Mouse (Mus musculus) heart, embryonic 12.5 days (tissue): ENCODE measurements around the gene Crybb3. TPM values are rescaled to one million over a fixed set of nuclear protein-coding genes. Genes with fewer than 3 reads are reported as not detected.

Experiments used
- ATAC-seq: fragments of 200-750 bp; cut with Nextera tagmentation; 2 replicates; pipeline ENCODE4 v1.8.0; 2017; ENCODE audit warnings: moderate TSS enrichment, moderate library complexity; ENCODE audit not compliant: insufficient number of reproducible peaks, low FRiP score
- H3K27ac ChIP-seq: fragments of 300-500 bp; sonication (generic); 2 replicates; pipeline ENCODE4 v1.5.1; 2016; ENCODE audit warnings: mild to moderate bottlenecking, moderate library complexity; ENCODE audit not compliant: poor library complexity, severe bottlenecking
- H3K27me3 ChIP-seq: fragments of 300-500 bp; sonication (generic); replicated peaks from 2 replicates; pipeline ENCODE4 v1.6.1; 2016; ENCODE audit warnings: mild to moderate bottlenecking, moderate library complexity
- H3K36me3 ChIP-seq: fragments of 300-500 bp; sonication (generic); 2 replicates; pipeline ENCODE4 v1.6.1; 2016; ENCODE audit warnings: mild to moderate bottlenecking, moderate library complexity
- H3K4me1 ChIP-seq: fragments of 300-500 bp; sonication (generic); replicated peaks from 2 replicates; pipeline ENCODE4 v1.6.1; 2016; ENCODE audit warnings: mild to moderate bottlenecking
- H3K4me2 ChIP-seq: fragments of 300-500 bp; sonication (generic); 2 replicates; pipeline ENCODE4 v1.6.1; 2016; ENCODE audit warnings: mild to moderate bottlenecking, moderate library complexity
- H3K4me3 ChIP-seq: fragments of 300-500 bp; sonication (generic); 2 replicates; pipeline ENCODE4 v1.5.1; 2016; ENCODE audit warnings: mild to moderate bottlenecking
- H3K9ac ChIP-seq: fragments of 300-500 bp; sonication (generic); 2 replicates; pipeline ENCODE4 v1.6.1; 2016; ENCODE audit warnings: mild to moderate bottlenecking, moderate library complexity
- H3K9me3 ChIP-seq: fragments of 300-500 bp; sonication (generic); replicated peaks from 2 replicates; pipeline ENCODE4 v1.6.1; 2016; ENCODE audit warnings: mild to moderate bottlenecking, moderate library complexity
- WGBS: fragments of 180-500 bp; shearing (Covaris S2); methylation state at CpG from one replicate; pipeline ENCODE4 v1.1.7; 2016; 5-methylcytosine and 5-hydroxymethylcytosine counted together
- polyA plus RNA-seq: library from polyadenylated mRNA; unstranded; fragments of >200 nt; fragmentation: Nextera tagmentation; extraction: Ambion mirVana; gene quantifications from 2 replicates; pipeline ENCODE4 v1.2.1, GENCODE M21; 2016

The Crybb3 gene
- polyA plus RNA-seq, 1 experiment from 2014 or later: 1.4 TPM

- H3K36me3 ChIP-seq: no peaks in the 10 kb centered on the region
- ATAC-seq: no peak
- H3K4me3 ChIP-seq: no peak overlapping the region
- peaks cover 6% of the 10 kb centered on the region for H3K27me3 ChIP-seq
- no peak overlapping the region for H3K9ac ChIP-seq
- no peaks in the 10 kb centered on the region for H3K4me1 ChIP-seq
- H3K9me3 ChIP-seq: peaks cover 7% of the 10 kb centered on the region; the same call in 1 of the 2 replicates
- no peak overlapping the region for H3K4me2 ChIP-seq
- no peak overlapping the region for H3K27ac ChIP-seq
Measured at GRCm38 (mm10) chr5:113049876-113050275, 31.5 kb downstream of the Crybb3 start.

DNA sequence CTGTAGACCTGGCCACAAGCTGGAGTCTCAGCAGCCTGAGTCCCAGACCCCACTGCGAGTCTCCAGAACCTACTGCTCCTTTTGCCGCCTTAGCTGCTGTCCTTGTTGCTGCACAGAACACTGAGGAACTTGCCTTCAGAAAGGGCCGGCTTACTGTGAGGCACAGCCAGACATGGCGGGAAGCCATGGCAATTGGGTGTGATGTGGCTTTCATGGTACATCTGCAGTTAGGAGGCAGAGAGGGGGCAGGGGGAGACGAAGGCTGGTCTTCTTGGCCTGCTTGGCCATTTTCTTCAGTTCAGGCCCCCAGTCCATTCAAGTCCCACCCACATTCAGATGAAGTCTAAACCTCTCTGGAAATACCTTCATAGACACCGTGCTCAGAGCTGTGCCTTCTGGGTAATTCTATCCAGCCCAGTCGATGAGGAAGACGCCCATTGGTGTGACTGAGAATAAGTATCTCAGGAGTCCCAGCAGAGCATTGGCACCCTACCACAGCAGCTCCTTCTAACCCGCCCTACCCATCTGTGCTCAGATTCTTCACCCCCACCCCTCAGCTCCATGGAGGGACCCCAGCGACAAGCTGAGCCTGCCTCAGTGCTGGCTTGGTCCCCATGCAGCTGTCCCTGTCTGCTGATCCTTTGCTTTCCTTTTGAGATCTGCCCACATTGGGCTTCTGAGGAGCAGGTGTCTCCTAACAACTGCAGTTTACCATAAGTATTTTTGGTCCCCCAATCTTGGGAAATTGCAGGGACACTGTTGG, 35.7 kb downstream of the Crybb3 start:
- Histone ChIP-seq H3K27ac (no peak overlapping the region), H3K4me2 (no peak overlapping the region)
- no peak for ATAC-seq

DNA sequence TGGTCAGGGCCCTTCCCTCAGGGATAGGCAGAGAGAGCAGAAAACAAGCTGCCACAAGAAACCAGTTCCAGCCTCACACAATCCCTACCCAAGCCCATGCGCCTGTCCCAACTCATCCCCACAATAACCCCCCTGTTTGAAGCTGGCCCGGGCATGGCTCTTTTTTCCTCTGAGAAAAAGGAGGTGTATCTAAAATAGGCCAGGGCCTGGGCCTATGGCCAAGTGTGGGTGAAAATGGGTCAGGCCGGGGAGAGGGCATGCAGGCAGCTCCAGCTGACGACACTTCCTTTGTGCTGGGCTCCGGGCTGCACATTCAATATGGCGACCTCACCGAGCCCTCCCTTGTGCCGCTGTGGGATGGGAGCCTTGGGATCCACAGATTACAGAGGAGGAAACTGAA, 37.9 kb downstream of the Crybb3 start:
- H3K27me3 ChIP-seq: no peaks in the 10 kb centered on the region
- 76% methylated on average over 8 of the region's 8 CpGs for WGBS

More for the DNA sequence above, 35.7 kb downstream of the Crybb3 start:
- Histone ChIP-seq H3K27me3 (no peaks in the 10 kb centered on the region), H3K4me3 (no peak overlapping the region), H3K4me1 (peaks cover 23% of the 10 kb centered on the region), H3K9ac (no peak overlapping the region), H3K36me3 (no peaks in the 10 kb centered on the region), H3K9me3 (no peaks in the 10 kb centered on the region)
- 87% methylated on average over 10 of the region's 10 CpGs for WGBS

DNA sequence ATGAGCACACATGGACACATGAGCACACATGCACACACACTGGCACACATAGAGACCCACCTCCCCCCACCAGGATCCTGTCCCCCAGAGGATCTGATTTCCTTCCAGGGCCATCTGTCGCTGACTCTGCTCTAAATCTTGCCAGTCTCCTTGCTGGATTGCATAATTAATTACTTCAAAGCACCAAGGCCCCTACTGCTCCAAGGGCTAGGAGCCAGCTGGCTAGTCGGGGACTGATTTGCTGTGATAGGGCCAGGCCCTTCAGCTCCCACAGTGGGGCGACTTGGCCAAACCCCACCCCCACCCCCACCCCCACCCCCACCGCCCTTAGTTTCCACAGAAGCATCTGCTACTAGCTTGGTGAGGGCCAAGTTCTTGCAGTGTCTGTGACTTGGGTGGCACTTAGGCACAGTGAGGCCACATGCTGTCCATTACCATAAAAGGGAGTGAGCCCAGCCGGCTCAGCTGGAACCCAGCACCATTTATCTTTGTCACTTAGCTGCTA, 39.8 kb downstream of the Crybb3 start:
- 8% methylated on average over 5 of the region's 5 CpGs for WGBS
- Histone ChIP-seq H3K36me3 (no peaks in the 10 kb centered on the region), H3K4me2 (no peak overlapping the region), H3K27ac (peak overlapping the region; percentile 46; the same call in 1 of the 2 replicates), H3K4me3 (no peak overlapping the region), H3K9ac (no peak overlapping the region), H3K4me1 (peaks cover 28% of the 10 kb centered on the region), H3K9me3 (peaks cover 4% of the 10 kb centered on the region; the same call in 1 of the 2 replicates), H3K27me3 (no peaks in the 10 kb centered on the region)
- ATAC-seq: peak; percentile 12; the same call in 1 of the 2 replicates

More for the DNA sequence above, 37.9 kb downstream of the Crybb3 start:
- Histone ChIP-seq H3K36me3 (no peaks in the 10 kb centered on the region), H3K4me3 (no peak overlapping the region), H3K4me1 (peaks cover 28% of the 10 kb centered on the region), H3K9me3 (peaks cover 4% of the 10 kb centered on the region; the same call in 1 of the 2 replicates), H3K27ac (no peak overlapping the region), H3K9ac (no peak overlapping the region), H3K4me2 (no peak overlapping the region)
- ATAC-seq: no peak

DNA sequence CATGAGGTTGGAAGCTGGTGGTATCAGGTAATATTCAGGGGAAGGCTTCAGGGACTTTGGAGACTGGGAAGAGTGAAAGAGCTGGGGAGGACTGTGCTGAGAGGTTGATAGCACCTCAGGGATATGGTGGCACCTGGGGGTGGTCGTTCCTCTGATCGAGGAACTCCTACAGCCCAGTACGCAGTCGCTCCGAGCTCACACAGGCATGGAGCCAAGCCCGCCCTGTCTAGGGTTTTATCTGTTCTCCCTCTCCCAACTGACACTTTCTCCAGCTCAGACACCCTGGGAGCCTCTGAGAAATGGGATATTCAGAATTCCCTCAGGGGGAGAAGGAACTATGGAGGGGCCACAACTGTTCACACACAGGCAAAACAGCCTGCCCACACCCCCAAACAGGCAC, 40.6 kb downstream of the Crybb3 start:
- WGBS: 13% methylated on average over 6 of the region's 6 CpGs
- ATAC-seq: no peak

GRCm38 (mm10) chr5:113038601-113039000, 42.8 kb downstream of the Crybb3 start:
- H3K4me1 ChIP-seq: peaks cover 47% of the 10 kb centered on the region
- no peak overlapping the region for H3K4me2 ChIP-seq
- peaks cover 4% of the 10 kb centered on the region; the same call in 1 of the 2 replicates for H3K9me3 ChIP-seq
- no peak overlapping the region for H3K9ac ChIP-seq
- H3K4me3 ChIP-seq: no peak overlapping the region
- 83% methylated on average over 6 of the region's 6 CpGs for WGBS
- H3K36me3 ChIP-seq: no peaks in the 10 kb centered on the region
- no peaks in the 10 kb centered on the region for H3K27me3 ChIP-seq
- ATAC-seq: no peak
- no peak overlapping the region for H3K27ac ChIP-seq

More for the DNA sequence above, 40.6 kb downstream of the Crybb3 start:
- Histone ChIP-seq H3K4me3 (no peak overlapping the region), H3K36me3 (no peaks in the 10 kb centered on the region), H3K27me3 (no peaks in the 10 kb centered on the region), H3K4me2 (no peak overlapping the region), H3K9ac (no peak overlapping the region), H3K4me1 (peaks cover 33% of the 10 kb centered on the region), H3K27ac (peak overlapping the region; percentile 46), H3K9me3 (peaks cover 4% of the 10 kb centered on the region; the same call in 1 of the 2 replicates)

GRCm38 (mm10) chr5:113035094-113036047, 46.0 kb downstream of the Crybb3 start:
- Histone ChIP-seq H3K36me3 (no peaks in the 10 kb centered on the region), H3K27ac (0 out of 2 replicates have a peak overlapping the region, but pooled peaks have one; percentile 9), H3K4me1 (peaks cover 22% of the 10 kb centered on the region), H3K27me3 (0 out of 2 replicates have a peak, but pooled peaks cover 4% of the 10 kb centered on the region), H3K4me3 (no peak overlapping the region), H3K4me2 (no peak overlapping the region), H3K9me3 (peaks cover 4% of the 10 kb centered on the region; the same call in 1 of the 2 replicates), H3K9ac (no peak overlapping the region)
- no peak for ATAC-seq
- WGBS: 59% methylated on average over 10 of the region's 10 CpGs

DNA sequence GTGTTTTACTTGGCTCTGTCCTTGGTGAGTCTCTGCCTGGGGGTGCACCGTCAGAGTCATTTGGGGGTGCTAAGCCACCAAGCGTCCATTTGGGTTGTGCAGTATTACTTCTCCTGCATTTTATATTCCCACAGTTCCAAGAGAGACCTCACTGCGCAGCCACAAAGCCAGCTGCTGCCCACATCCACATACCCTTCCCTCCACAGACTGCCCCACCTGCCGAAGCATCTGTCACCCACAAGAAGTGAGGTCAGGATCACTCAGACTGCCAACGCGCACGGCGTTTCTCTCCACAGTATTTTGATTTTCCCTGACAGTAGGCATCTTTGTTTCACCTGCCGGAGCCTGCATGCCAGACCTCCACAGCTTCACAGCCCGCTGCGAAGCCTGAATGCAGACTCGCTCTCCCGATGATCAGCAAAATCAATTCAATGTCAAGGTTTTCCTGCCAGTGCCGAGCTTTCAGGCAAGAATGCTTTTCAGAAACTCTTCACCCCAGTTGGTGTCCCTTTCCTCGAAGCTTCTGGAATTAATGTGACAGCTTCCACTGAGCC, 50.1 kb downstream of the Crybb3 start:
- H3K27ac ChIP-seq: no peak overlapping the region
- H3K4me2 ChIP-seq: no peak overlapping the region
- 76% methylated on average over 15 of the region's 15 CpGs for WGBS
- H3K4me3 ChIP-seq: no peak overlapping the region
- H3K9me3 ChIP-seq: no peaks in the 10 kb centered on the region
- H3K4me1 ChIP-seq: peaks cover 19% of the 10 kb centered on the region
- H3K27me3 ChIP-seq: 0 out of 2 replicates have a peak, but pooled peaks cover 4% of the 10 kb centered on the region
- no peak for ATAC-seq
- H3K9ac ChIP-seq: no peak overlapping the region
- H3K36me3 ChIP-seq: no peaks in the 10 kb centered on the region

DNA sequence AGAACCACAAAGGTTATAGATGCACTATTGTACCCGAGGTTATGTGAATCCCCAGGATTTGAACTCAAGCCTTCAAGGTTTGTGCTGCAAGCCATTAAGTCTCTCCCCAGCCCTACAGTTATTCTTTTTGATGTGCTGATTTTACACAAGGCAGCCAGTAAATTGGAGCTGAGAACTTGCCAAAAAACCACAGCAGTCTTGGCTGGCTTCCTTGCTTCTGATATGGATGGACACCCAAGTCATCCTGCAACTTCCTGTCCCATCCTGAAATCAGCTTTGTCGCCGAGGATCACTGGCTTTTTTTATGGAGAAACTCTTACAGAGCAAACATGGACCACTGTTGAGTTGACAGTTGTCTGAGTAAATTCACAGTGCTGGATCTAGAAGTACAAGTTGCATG, 51.3 kb downstream of the Crybb3 start:
- Histone ChIP-seq H3K4me3 (no peak overlapping the region), H3K4me1 (peaks cover 7% of the 10 kb centered on the region), H3K27me3 (0 out of 2 replicates have a peak, but pooled peaks cover 4% of the 10 kb centered on the region), H3K36me3 (no peaks in the 10 kb centered on the region), H3K9ac (no peak overlapping the region), H3K4me2 (no peak overlapping the region), H3K9me3 (no peaks in the 10 kb centered on the region), H3K27ac (no peak overlapping the region)
- no peak for ATAC-seq
- 60% methylated on average over 3 of the region's 3 CpGs for WGBS

GRCm38 (mm10) chr5:113026706-113027105, 54.7 kb downstream of the Crybb3 start:
- Histone ChIP-seq H3K9me3 (no peaks in the 10 kb centered on the region), H3K4me1 (peaks cover 9% of the 10 kb centered on the region; the same call in 1 of the 2 replicates), H3K4me3 (no peak overlapping the region), H3K9ac (no peak overlapping the region), H3K27me3 (no peaks in the 10 kb centered on the region), H3K27ac (no peak overlapping the region), H3K36me3 (no peaks in the 10 kb centered on the region), H3K4me2 (no peak overlapping the region)
- WGBS: 76% methylated on average over 5 of the region's 5 CpGs
- no peak for ATAC-seq
